Mouse (Mus musculus): ENCODE data around the gene Gga2.

Gga2 gene

GRCm38 (mm10) chr7:122020667-122021354, at the start of gene Gga2:
TSS of gene Gga2 (minus strand) at chr7:122021222.
- peak; percentile 95 for DNase-seq (ENCODE audit: low spot score)

GRCm38 (mm10) chr7:122067517-122068381, 46.7 kb upstream of the Gga2 start:
- DNase-seq (ENCODE audit: low spot score) = peak; percentile 9

- peak; percentile 96 for DNase-seq (ENCODE audit: low spot score)
These were observed 46.0 kb upstream of the Gga2 start, which contains the start of the genes Ubfd1 and Ears2 for GRCm38 (mm10) chr7:122066945-122067516. TSS of gene Ubfd1 (plus strand) at chr7:122067175. TSS of gene Ears2 (minus strand) at chr7:122067263.

- peak; percentile 11 for DNase-seq (ENCODE audit: low spot score)
These were observed 45.3 kb upstream of the Gga2 start for GRCm38 (mm10) chr7:122066102-122066944.

GRCm38 (mm10) chr7:122065656-122066055, 44.6 kb upstream of the Gga2 start:
- no peak for DNase-seq (ENCODE audit: low spot score)

GRCm38 (mm10) chr7:122056633-122057032, 35.6 kb upstream of the Gga2 start:
- DNase-seq (ENCODE audit: low spot score) = no peak

- DNase-seq (ENCODE audit: low spot score) = no peak
These were observed 29.8 kb upstream of the Gga2 start for GRCm38 (mm10) chr7:122050834-122051233.

- no peak for DNase-seq (ENCODE audit: low spot score)
These were observed 27.2 kb upstream of the Gga2 start for GRCm38 (mm10) chr7:122048191-122048590.

- DNase-seq (ENCODE audit: low spot score) = no peak
These were observed 25.8 kb upstream of the Gga2 start for GRCm38 (mm10) chr7:122046813-122047212.

GRCm38 (mm10) chr7:122045711-122046110, 24.7 kb upstream of the Gga2 start:
- no peak for DNase-seq (ENCODE audit: low spot score)

GRCm38 (mm10) chr7:122045181-122045634, 24.2 kb upstream of the Gga2 start:
- no peak for DNase-seq (ENCODE audit: low spot score)

- DNase-seq (ENCODE audit: low spot score) = no peak
These were observed 23.1 kb upstream of the Gga2 start for GRCm38 (mm10) chr7:122044106-122044505.

- DNase-seq (ENCODE audit: low spot score) = no peak
These were observed 13.3 kb upstream of the Gga2 start for GRCm38 (mm10) chr7:122034348-122034747.

- DNase-seq (ENCODE audit: low spot score) = no peak
These were observed 12.3 kb upstream of the Gga2 start for GRCm38 (mm10) chr7:122033371-122033770.

GRCm38 (mm10) chr7:122022131-122022530, 1.1 kb upstream of the Gga2 start:
- DNase-seq (ENCODE audit: low spot score) = no peak

GRCm38 (mm10) chr7:122020273-122020666, 752 bp downstream of the Gga2 start:
- peak; percentile 25 for DNase-seq (ENCODE audit: low spot score)

- no peak for DNase-seq (ENCODE audit: low spot score)
These were observed 2.0 kb downstream of the Gga2 start for GRCm38 (mm10) chr7:122018978-122019377.

- DNase-seq (ENCODE audit: low spot score) = no peak
These were observed 2.8 kb downstream of the Gga2 start for GRCm38 (mm10) chr7:122018247-122018646.

- DNase-seq (ENCODE audit: low spot score) = peak; percentile 58
These were observed 5.3 kb downstream of the Gga2 start for GRCm38 (mm10) chr7:122015734-122016133.

- peak; percentile 44 for DNase-seq (ENCODE audit: low spot score)
These were observed 5.9 kb downstream of the Gga2 start for GRCm38 (mm10) chr7:122015105-122015504.

- no peak for DNase-seq (ENCODE audit: low spot score)
These were observed 8.1 kb downstream of the Gga2 start for GRCm38 (mm10) chr7:122012949-122013348.

GRCm38 (mm10) chr7:122012370-122012769, 8.7 kb downstream of the Gga2 start:
- DNase-seq (ENCODE audit: low spot score) = no peak
